Mouse (Mus musculus) cortical plate, adult 2 months (tissue): ENCODE measurements around the gene Ece1.

ENCODE experiments used
- CTCF ChIP-seq: fragments of 200-500 bp; IDR thresholded peaks from 2 replicates; pipeline ENCODE4 v1.5.1; 2011; ENCODE audit warnings: mild to moderate bottlenecking, control low read depth, low read length; ENCODE audit not compliant: insufficient read depth; ENCODE audit errors: extremely low read depth
- POLR2A ChIP-seq: fragments of 200-500 bp; IDR thresholded peaks from 2 replicates; pipeline ENCODE4 v1.6.1; 2011; ENCODE audit warnings: mild to moderate bottlenecking, low read length, control low read depth; ENCODE audit not compliant: insufficient read depth; ENCODE audit errors: extremely low read depth

DNA sequence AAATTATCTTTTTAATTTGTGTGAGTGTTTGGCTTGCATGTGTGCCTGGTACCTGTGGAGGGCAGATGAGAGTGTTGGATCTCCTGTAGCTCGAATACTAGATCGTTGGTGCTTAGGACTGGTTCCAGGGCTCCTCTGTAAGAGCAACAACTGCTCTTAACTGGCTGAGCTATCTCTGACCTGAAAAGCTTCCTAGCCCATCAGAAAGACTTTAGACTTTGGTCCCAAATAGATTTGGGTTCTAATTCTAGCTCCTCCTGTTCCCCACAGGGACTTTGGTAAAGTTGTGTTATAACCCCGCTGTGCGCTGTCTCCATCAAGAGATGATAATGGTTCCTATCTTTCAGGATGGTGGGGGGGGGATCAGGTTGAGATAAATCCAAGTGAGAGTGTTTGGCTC is 2.0 kb downstream of the Ece1 start:
- TF ChIP-seq CTCF: no peak
- no peak for TF ChIP-seq POLR2A
